Mouse (Mus musculus) cerebellum, adult (tissue): ENCODE measurements around the gene Rbm4.

Experiments used
- ATAC-seq: cut with Nextera tagmentation; 2 replicates; pipeline ENCODE4 v1.9.2; 2017; ENCODE audit warnings: mild to moderate bottlenecking, moderate library complexity, mixed read lengths; ENCODE audit not compliant: insufficient number of reproducible peaks, low FRiP score, low TSS enrichment

The Rbm4 gene

GRCm38 (mm10) chr19:4745057-4745456 lies 48.6 kb downstream of the Rbm4 start:
- no peak for ATAC-seq

DNA sequence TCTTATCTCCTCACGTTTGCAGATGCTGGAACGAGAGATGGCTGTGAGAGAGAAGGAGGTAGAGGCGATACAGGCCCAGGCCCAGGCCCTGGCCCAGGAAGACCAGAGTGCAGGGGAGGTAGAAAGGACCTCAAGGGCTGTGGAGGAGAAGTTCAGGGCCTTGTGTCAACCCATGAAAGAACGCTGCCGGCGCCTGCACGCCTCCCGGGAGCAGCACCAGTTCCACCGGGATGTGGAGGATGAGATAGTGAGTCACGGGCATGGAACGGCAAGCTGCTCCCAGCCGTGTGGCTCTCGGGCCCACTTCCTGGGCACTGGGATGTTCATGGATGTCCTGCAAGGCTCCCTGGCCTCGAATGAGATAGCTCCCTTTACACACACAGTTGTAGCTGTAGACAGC lies 49.7 kb downstream of the Rbm4 start:
- no peak for ATAC-seq

DNA sequence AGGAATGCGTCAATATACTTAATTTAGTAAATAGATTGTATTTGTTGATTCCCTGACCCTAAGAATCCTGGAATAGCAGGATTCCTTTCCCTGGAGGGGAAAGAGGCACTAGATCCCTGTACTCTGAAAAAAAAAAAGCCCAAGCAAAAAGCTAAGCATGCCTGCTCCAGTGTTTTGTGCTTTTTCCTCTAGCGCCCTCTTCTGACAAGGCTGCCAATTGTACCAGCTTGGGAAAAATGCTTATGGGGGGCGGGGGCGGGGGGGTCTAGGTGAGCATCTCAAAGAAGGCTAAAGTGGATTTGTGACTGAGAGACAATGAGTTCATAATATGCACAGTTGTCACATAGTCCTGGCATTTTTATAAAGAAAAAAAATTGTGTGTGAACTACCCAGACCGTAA lies 50.2 kb downstream of the Rbm4 start:
- ATAC-seq = no peak

- ATAC-seq = no peak
Measured at GRCm38 (mm10) chr19:4742229-4742628, 51.5 kb downstream of the Rbm4 start.

DNA sequence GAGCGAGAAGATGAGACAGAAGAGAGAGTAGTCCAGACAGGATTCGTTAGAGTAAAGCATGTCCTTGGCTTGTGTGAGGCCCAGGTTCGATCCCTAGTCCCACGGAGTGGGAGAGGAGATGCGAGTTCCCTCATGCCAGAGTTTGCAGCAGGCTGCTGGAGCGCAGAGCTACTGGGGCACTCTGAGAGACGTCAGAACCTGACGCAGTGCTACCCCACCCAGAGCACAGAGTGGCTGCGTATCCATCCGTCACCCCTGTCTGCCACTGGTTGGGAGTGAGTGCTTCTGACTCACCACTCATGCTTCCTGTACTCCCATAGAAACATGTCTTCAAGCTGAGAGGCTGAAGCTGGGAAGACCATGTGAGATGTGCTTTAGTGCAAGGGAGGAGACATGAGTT lies 52.2 kb downstream of the Rbm4 start:
- ATAC-seq = no peak

DNA sequence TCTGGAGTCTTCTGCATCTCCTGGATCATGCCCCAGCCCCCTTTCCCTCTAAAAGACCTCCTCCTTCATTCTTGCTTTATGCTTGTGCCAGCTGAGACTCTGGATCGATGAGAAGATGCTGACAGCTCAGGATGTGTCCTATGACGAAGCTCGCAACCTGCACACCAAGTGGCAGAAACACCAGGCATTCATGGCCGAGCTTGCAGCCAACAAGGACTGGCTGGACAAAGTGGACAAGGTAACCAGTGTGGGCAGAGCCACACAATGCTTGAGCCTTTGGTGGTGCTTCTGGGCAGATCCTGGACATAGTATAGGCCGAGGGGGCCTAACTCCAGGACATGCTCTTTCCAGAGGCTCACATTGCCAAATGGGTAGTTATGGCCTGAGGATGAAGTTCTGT lies 53.9 kb downstream of the Rbm4 start:
- ATAC-seq = no peak

DNA sequence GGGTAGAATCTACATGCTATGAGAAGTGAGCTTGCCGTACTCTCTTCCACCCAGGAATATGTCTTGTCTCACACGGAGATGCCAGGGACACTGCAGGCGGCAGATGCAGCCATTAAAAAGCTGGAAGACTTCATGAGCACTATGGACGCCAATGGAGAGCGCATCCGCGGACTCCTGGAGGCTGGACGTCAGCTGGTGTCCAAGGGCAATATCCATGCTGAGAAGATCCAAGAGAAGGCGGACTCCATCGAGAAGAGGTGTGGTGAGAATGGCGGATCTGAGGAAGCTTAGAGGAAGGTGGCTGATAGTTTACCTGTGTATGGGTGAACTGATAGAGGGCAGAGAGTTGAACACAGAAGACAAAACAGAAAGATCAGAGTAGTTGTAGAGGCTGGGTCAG lies 54.6 kb downstream of the Rbm4 start:
- no peak for ATAC-seq

DNA sequence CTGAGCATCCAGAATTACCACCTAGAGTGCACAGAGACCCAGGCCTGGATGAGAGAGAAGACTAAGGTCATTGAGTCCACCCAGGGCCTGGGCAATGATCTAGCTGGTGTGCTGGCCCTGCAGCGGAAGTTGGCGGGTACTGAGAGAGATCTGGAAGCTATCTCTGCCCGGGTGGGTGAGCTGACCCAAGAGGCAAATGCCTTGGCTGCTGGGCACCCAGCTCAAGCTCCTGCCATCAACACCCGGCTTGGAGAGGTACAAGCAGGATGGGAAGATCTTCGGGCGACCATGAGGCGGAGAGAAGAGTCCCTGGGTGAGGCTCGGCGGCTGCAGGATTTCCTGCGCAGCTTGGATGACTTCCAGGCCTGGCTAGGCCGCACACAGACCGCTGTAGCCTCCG lies 55.8 kb downstream of the Rbm4 start:
- no peak for ATAC-seq
